In the genomic region with DNA sequence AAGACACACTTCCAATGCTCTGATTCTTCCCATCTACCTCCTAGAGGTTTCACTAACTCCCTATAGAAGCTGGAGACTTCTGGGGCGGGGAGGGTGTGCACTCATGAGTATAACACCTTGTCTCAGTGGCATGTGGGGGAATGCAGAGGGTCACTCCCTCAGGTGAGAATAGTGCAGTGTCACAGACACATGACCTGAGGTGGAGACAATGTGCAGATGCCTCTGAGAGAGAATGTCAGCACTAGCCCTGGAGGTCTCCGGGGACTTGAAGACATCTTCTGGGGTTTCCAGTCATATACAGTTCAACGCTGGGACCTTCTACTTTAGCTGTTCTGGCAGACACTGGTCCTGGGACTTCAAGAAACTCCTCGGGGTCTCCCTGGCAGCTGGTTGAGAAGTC, we compare ENCODE assay signal across 32 mouse cellular contexts.
"Had no signal": no experiment of that assay in that cellular context is flagged by ENCODE, and none has a peak within 500 bp of the region (broad histone marks: within the 10 kb centered on the region; RNA-seq: fewer than 3 reads in every experiment).

No protein-coding gene starts in this region.

- H3K9me3 ChIP-seq: limb, embryonic 10.5 days; limb, embryonic 12.5 days; limb, embryonic 13.5 days; limb, embryonic 15.5 days; liver, embryonic 12.5 days; liver, embryonic 13.5 days; liver, embryonic 15.5 days; lung, embryonic 15.5 days; midbrain, embryonic 10.5 days; midbrain, embryonic 15.5 days had no signal

- H3K36me3 ChIP-seq: limb, embryonic 10.5 days; limb, embryonic 12.5 days; limb, embryonic 13.5 days; limb, embryonic 15.5 days; liver, embryonic 12.5 days; liver, embryonic 13.5 days; liver, embryonic 15.5 days; lung, embryonic 15.5 days; midbrain, embryonic 10.5 days; midbrain, embryonic 12.5 days; midbrain, embryonic 13.5 days; midbrain, embryonic 15.5 days had no signal

- H3K9ac ChIP-seq: limb, embryonic 12.5 days; limb, embryonic 13.5 days; limb, embryonic 15.5 days; liver, embryonic 12.5 days; liver, embryonic 13.5 days; liver, embryonic 14.5 days; liver, embryonic 15.5 days; liver, postnatal 0 days; lung, embryonic 14.5 days; lung, embryonic 15.5 days; midbrain, embryonic 12.5 days; midbrain, embryonic 13.5 days; midbrain, embryonic 15.5 days had no signal

- H3K27ac ChIP-seq: left cerebral cortex, adult 2 months; limb, embryonic 10.5 days; limb, embryonic 12.5 days; limb, embryonic 13.5 days; limb, embryonic 15.5 days; liver, embryonic 12.5 days; liver, embryonic 13.5 days; liver, embryonic 14.5 days; liver, embryonic 15.5 days; lung, embryonic 15.5 days; macrophage; midbrain, embryonic 10.5 days; midbrain, embryonic 12.5 days; midbrain, embryonic 13.5 days; midbrain, embryonic 15.5 days had no signal

- H3K4me2 ChIP-seq: limb, embryonic 12.5 days; limb, embryonic 13.5 days; limb, embryonic 15.5 days; liver, embryonic 11.5 days; liver, embryonic 12.5 days; liver, embryonic 13.5 days; liver, embryonic 15.5 days; lung, embryonic 14.5 days; lung, embryonic 15.5 days; midbrain, embryonic 11.5 days; midbrain, embryonic 12.5 days; midbrain, embryonic 13.5 days; midbrain, embryonic 15.5 days had no signal

- DNase-seq: left cerebral cortex, postnatal 4 days; liver; liver, embryonic 13.5 days; liver, postnatal 0 days; lung, adult 18-20 months; lung, adult 2 months; lung, embryonic 14.5 days; lung, postnatal 10 days; lung, postnatal 14 days; lung, postnatal 36 days; lung, postnatal 4 days; midbrain, embryonic 14.5 days had no signal

- H3K27me3 ChIP-seq: limb, embryonic 12.5 days; limb, embryonic 13.5 days; limb, embryonic 15.5 days; liver, embryonic 12.5 days; liver, embryonic 13.5 days; lung, embryonic 15.5 days; midbrain, embryonic 12.5 days; midbrain, embryonic 13.5 days; midbrain, embryonic 15.5 days had no signal

- ATAC-seq: liver, embryonic 12.5 days; liver, postnatal 0 days; lung, postnatal 0 days; midbrain, embryonic 13.5 days; midbrain, embryonic 15.5 days; midbrain, embryonic 16.5 days had no signal

- H3K4me1 ChIP-seq: liver, embryonic 12.5 days; liver, embryonic 13.5 days; liver, embryonic 15.5 days; megakaryocyte, embryonic 14.5 days had no signal

- H3K4me3 ChIP-seq: left cerebral cortex, adult 2 months; limb, embryonic 10.5 days; limb, embryonic 12.5 days; limb, embryonic 13.5 days; limb, embryonic 15.5 days; liver, embryonic 12.5 days; liver, embryonic 13.5 days; liver, embryonic 15.5 days; lung, embryonic 15.5 days; megakaryocyte, embryonic 14.5 days; midbrain, embryonic 10.5 days; midbrain, embryonic 12.5 days; midbrain, embryonic 13.5 days; midbrain, embryonic 15.5 days; myocyte had no signal
